Mouse (Mus musculus) liver, embryonic 16.5 days (tissue): ENCODE data around the gene Eif4ebp2. TPM values are rescaled to one million over a fixed set of nuclear protein-coding genes. Genes with fewer than 3 reads are reported as not detected.

Experiments
- ATAC-seq: fragments of 200-750 bp; cut with Nextera tagmentation; 2 replicates; pipeline ENCODE4 v1.8.0; 2017; ENCODE audit warnings: low read depth, mild to moderate bottlenecking, moderate number of reproducible peaks, moderate library complexity
- H3K27ac ChIP-seq: fragments of 300-500 bp; sonication (generic); 2 replicates; pipeline ENCODE4 v1.5.1; 2014; ENCODE audit warnings: mild to moderate bottlenecking, low read length
- H3K27me3 ChIP-seq: fragments of 300-500 bp; sonication (generic); 2 replicates; pipeline ENCODE4 v1.6.1; 2014; ENCODE audit warnings: low read depth, low read length, mixed read lengths; ENCODE audit not compliant: control insufficient read depth, insufficient read depth
- H3K36me3 ChIP-seq: fragments of 300-500 bp; sonication (generic); 2 replicates; pipeline ENCODE4 v1.6.1; 2014; ENCODE audit warnings: mild to moderate bottlenecking; ENCODE audit not compliant: control insufficient read depth, insufficient read depth
- H3K4me1 ChIP-seq: fragments of 300-500 bp; sonication (generic); 2 replicates; pipeline ENCODE4 v1.6.1; 2014; ENCODE audit warnings: low read depth, low read length, mixed read lengths; ENCODE audit not compliant: control insufficient read depth
- H3K4me2 ChIP-seq: fragments of 300-500 bp; sonication (generic); 2 replicates; pipeline ENCODE4 v1.6.1; 2014; ENCODE audit warnings: low read depth, low read length, mixed read lengths
- H3K4me3 ChIP-seq: fragments of 300-500 bp; sonication (generic); 2 replicates; pipeline ENCODE4 v1.5.1; 2014; ENCODE audit warnings: low read depth, mild to moderate bottlenecking, low read length
- H3K9ac ChIP-seq: fragments of 300-500 bp; sonication (generic); 2 replicates; pipeline ENCODE4 v1.6.1; 2014; ENCODE audit warnings: low read depth, low read length
- H3K9me3 ChIP-seq: fragments of 300-500 bp; sonication (generic); replicated peaks from 2 replicates; pipeline ENCODE4 v1.6.1; 2016; ENCODE audit warnings: low read length; ENCODE audit not compliant: control insufficient read depth
- WGBS: fragments of 180-500 bp; shearing (Covaris S2); extraction: QIAGEN DNeasy Blood & Tissue Kit; methylation state at CpG from one replicate; pipeline ENCODE4 v1.1.7; 2014; ENCODE audit not compliant: insufficient replicate concordance; 5-methylcytosine and 5-hydroxymethylcytosine counted together
- polyA plus RNA-seq: library from polyadenylated mRNA; unstranded; fragments of >200 nt; fragmentation: Nextera tagmentation; extraction: Ambion mirVana; gene quantifications from 2 replicates; pipeline ENCODE4 v1.2.1, GENCODE M21; 2015

Eif4ebp2 gene
- polyA plus RNA-seq, 1 experiment from 2014 or later, result 39.4 TPM

- Histone ChIP-seq H3K4me1 (peaks cover 16% of the 10 kb centered on the region), H3K9ac (peak overlapping the region; percentile 6; the same call in 1 of the 2 replicates)
These were observed 34.1 kb downstream of the Eif4ebp2 start for GRCm38 (mm10) chr10:61418131-61418900.

GRCm38 (mm10) chr10:61417672-61418071, 34.8 kb downstream of the Eif4ebp2 start, which contains the start of gene Nodal:
Nodal (plus strand) TSS chr10:61417972.
- ATAC-seq, result no peak
- Histone ChIP-seq H3K9ac (peak within 1 kb of the TSS; percentile 6; the same call in 1 of the 2 replicates), H3K9me3 (no peaks in the 10 kb centered on the region), H3K27ac (no peak within 1 kb of the TSS), H3K27me3 (peaks cover 42% of the 10 kb centered on the region), H3K4me3 (peak within 1 kb of the TSS; percentile 42), H3K36me3 (no peaks in the 10 kb centered on the region), H3K4me1 (peaks cover 22% of the 10 kb centered on the region), H3K4me2 (peak within 1 kb of the TSS; percentile 60)
- 28% methylated on average over 10 of the region's 10 CpGs for WGBS

More at GRCm38 (mm10) chr10:61418131-61418900, 34.1 kb downstream of the Eif4ebp2 start:
- peaks cover 42% of the 10 kb centered on the region for H3K27me3 ChIP-seq
- H3K36me3 ChIP-seq, result no peaks in the 10 kb centered on the region
- WGBS, result 2% methylated on average over 50 of the region's 50 CpGs
- H3K4me2 ChIP-seq, result peak overlapping the region; percentile 60
- ATAC-seq, result no peak
- no peak overlapping the region for H3K27ac ChIP-seq
- peak overlapping the region; percentile 42 for H3K4me3 ChIP-seq
- H3K9me3 ChIP-seq, result no peaks in the 10 kb centered on the region

GRCm38 (mm10) chr10:61417046-61417445, 35.4 kb downstream of the Eif4ebp2 start:
- Histone ChIP-seq H3K27me3 (peaks cover 42% of the 10 kb centered on the region), H3K9ac (no peak overlapping the region), H3K4me3 (no peak overlapping the region), H3K36me3 (no peaks in the 10 kb centered on the region), H3K4me1 (peaks cover 27% of the 10 kb centered on the region), H3K4me2 (no peak overlapping the region), H3K9me3 (no peaks in the 10 kb centered on the region), H3K27ac (no peak overlapping the region)
- 54% methylated on average over 2 of the region's 2 CpGs for WGBS
- ATAC-seq, result no peak

GRCm38 (mm10) chr10:61416561-61416960, 35.9 kb downstream of the Eif4ebp2 start:
- Histone ChIP-seq H3K9me3 (no peaks in the 10 kb centered on the region), H3K27ac (no peak overlapping the region), H3K4me1 (peaks cover 30% of the 10 kb centered on the region), H3K4me3 (no peak overlapping the region), H3K27me3 (peaks cover 42% of the 10 kb centered on the region), H3K36me3 (no peaks in the 10 kb centered on the region), H3K9ac (no peak overlapping the region), H3K4me2 (no peak overlapping the region)
- ATAC-seq, result no peak
- 63% methylated on average over 7 of the region's 7 CpGs for WGBS

- Histone ChIP-seq H3K4me1 (peaks cover 30% of the 10 kb centered on the region), H3K27ac (no peak overlapping the region), H3K4me3 (no peak overlapping the region), H3K9me3 (no peaks in the 10 kb centered on the region), H3K4me2 (no peak overlapping the region), H3K9ac (no peak overlapping the region), H3K27me3 (peaks cover 42% of the 10 kb centered on the region), H3K36me3 (no peaks in the 10 kb centered on the region)
- no peak for ATAC-seq
- 39% methylated on average over 8 of the region's 8 CpGs for WGBS
These were observed 36.6 kb downstream of the Eif4ebp2 start for GRCm38 (mm10) chr10:61415890-61416289.

- Histone ChIP-seq H3K9me3 (no peaks in the 10 kb centered on the region), H3K27ac (no peak overlapping the region), H3K36me3 (no peaks in the 10 kb centered on the region), H3K4me2 (no peak overlapping the region), H3K9ac (no peak overlapping the region), H3K4me1 (peaks cover 31% of the 10 kb centered on the region), H3K4me3 (no peak overlapping the region), H3K27me3 (peaks cover 36% of the 10 kb centered on the region)
- no peak for ATAC-seq
- WGBS, result 69% methylated on average over 3 of the region's 3 CpGs
These were observed 37.2 kb downstream of the Eif4ebp2 start for GRCm38 (mm10) chr10:61415240-61415639.

GRCm38 (mm10) chr10:61412910-61413625, 39.4 kb downstream of the Eif4ebp2 start:
- Histone ChIP-seq H3K36me3 (no peaks in the 10 kb centered on the region), H3K27ac (peak overlapping the region; percentile 96), H3K27me3 (peaks cover 14% of the 10 kb centered on the region), H3K4me2 (peak overlapping the region; percentile 63), H3K9me3 (no peaks in the 10 kb centered on the region), H3K9ac (peak overlapping the region; percentile 60), H3K4me3 (peak overlapping the region; percentile 32), H3K4me1 (peaks cover 28% of the 10 kb centered on the region)
- ATAC-seq, result peak; percentile 90
- 4% methylated on average over 21 of the region's 21 CpGs for WGBS

- no peak for ATAC-seq
- 50% methylated on average over 9 of the region's 9 CpGs for WGBS
- Histone ChIP-seq H3K4me1 (peaks cover 26% of the 10 kb centered on the region), H3K9ac (no peak overlapping the region), H3K9me3 (no peaks in the 10 kb centered on the region), H3K27me3 (no peaks in the 10 kb centered on the region; the same call in 1 of the 2 replicates), H3K4me3 (no peak overlapping the region), H3K27ac (no peak overlapping the region), H3K4me2 (no peak overlapping the region), H3K36me3 (no peaks in the 10 kb centered on the region)
These were observed 42.3 kb downstream of the Eif4ebp2 start for GRCm38 (mm10) chr10:61410193-61410592.

GRCm38 (mm10) chr10:61409776-61410175, 42.7 kb downstream of the Eif4ebp2 start:
- H3K9ac ChIP-seq, result no peak overlapping the region
- H3K9me3 ChIP-seq, result no peaks in the 10 kb centered on the region
- no peaks in the 10 kb centered on the region; the same call in 1 of the 2 replicates for H3K27me3 ChIP-seq
- H3K4me2 ChIP-seq, result no peak overlapping the region
- no peak overlapping the region for H3K4me3 ChIP-seq
- 25% methylated on average over 4 of the region's 4 CpGs for WGBS
- H3K4me1 ChIP-seq, result peaks cover 26% of the 10 kb centered on the region
- no peak overlapping the region for H3K27ac ChIP-seq
- no peaks in the 10 kb centered on the region for H3K36me3 ChIP-seq
- no peak for ATAC-seq
